Mouse (Mus musculus): ENCODE data around the gene Ift81.

- TF ChIP-seq CTCF (IDR thresholded peaks at IDR 0.05; ENCODE audit: low read depth, low read length), result no peak
- TF ChIP-seq GATA1 (IDR thresholded peaks at IDR 0.05; ENCODE audit: borderline replicate concordance, low read length), result no peak
- no peak for TF ChIP-seq TAL1 (conservative IDR thresholded peaks at IDR 0.05; ENCODE audit: low read depth, low read length)
- no peak for TF ChIP-seq GATA2 (IDR thresholded peaks at IDR 0.05; ENCODE audit: borderline replicate concordance, low read depth, low read length)
- TF ChIP-seq POLR2AphosphoS5 (IDR thresholded peaks at IDR 0.05; ENCODE audit: insufficient replicate concordance, low read depth, low read length), result no peak
Observed at GRCm38 (mm10) chr5:122611651-122612050, 2.7 kb downstream of the Ift81 start.

Measured in G1E (cell line).